Mouse (Mus musculus): Measurements from ENCODE around the gene Trim28. TPM values are rescaled to one million over a fixed set of nuclear protein-coding genes. Genes with fewer than 3 reads are reported as not detected.

Trim28 gene
- polyA plus RNA-seq, 1 experiment from 2014 or later = 224 TPM

DNA sequence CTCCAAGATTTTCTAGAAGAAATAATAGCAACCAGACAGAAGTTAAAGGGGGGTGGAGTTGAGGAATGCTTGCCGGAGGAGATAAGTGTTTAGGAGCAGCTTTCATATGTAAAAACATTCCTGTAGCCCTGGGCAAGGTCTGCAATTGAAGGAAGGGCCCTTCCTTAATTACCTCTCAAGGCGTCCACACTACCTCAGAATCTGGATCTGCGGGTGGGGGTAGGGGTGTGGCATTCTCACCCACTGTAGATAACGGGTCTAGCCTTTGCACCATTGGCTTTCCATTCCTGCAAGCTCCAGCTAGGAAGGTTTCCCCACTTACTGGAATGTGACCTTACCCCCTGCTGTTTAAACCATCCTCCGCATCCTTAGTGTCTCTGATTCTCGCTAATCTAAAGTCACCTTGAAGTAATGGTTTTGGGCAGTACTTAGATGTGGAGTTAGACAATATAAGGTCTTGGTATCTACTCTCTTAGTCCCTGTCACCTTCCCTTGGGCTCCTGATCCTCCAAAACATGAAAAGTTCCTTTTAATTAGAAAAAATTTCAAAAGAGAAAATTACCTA is 15.4 kb downstream of the Trim28 start:
- no peak for ATAC-seq (ENCODE audit: insufficient number of reproducible peaks, insufficient read depth, low FRiP score, low read depth)
- Histone ChIP-seq H3K4me2 (ENCODE audit: low read length) (no peak overlapping the region), H3K9ac (ENCODE audit: low read length) (no peak overlapping the region), H3K4me1 (ENCODE audit: control insufficient read depth in 2 of 2, insufficient read depth in 2 of 2, low read length in 2 of 2) (peaks cover 6 to 7% of the 10 kb centered on the region in 2 experiments), H3K27ac (replicated peaks in 1 of 2; ENCODE audit: control insufficient read depth in 1 of 2, insufficient read depth in 1 of 2, low read depth in 2 of 2, low read length in 2 of 2) (no peak overlapping the region), H3K27me3 (ENCODE audit: control insufficient read depth, insufficient read depth, low read length) (no peaks in the 10 kb centered on the region), H3K4me3 (ENCODE audit: control insufficient read depth in 1 of 2, insufficient read depth in 1 of 2, low read depth in 1 of 2, low read length in 2 of 2) (no peak overlapping the region), H3K36me3 (ENCODE audit: control insufficient read depth, insufficient read depth, low read length) (no peaks in the 10 kb centered on the region), H3K9me3 (ENCODE audit: control insufficient read depth, low read length) (no peaks in the 10 kb centered on the region)
- 34% methylated on average over 6 of the region's 6 CpGs for WGBS

DNA sequence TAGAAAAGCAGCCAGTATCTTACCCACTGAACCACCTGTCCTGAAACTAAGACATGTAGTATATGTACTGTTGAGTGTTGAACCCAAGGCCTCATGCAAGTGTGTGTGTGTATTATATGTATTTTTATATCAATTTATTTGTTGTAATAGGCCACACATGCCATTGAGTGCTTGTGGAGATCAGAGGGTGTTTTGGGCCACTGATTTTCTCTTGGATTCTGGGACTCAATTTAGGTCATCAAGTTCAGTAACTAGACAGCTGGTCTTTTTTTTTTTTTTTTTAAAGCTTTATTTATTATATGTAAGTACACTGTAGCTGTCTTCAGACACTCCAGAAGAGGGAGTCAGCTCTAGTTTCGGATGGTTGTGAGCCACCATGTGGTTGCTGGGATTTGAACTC is 16.3 kb downstream of the Trim28 start:
- no peaks in the 10 kb centered on the region for H3K27me3 ChIP-seq (ENCODE audit: control insufficient read depth, insufficient read depth, low read length)
- H3K36me3 ChIP-seq (ENCODE audit: control insufficient read depth, insufficient read depth, low read length) = no peaks in the 10 kb centered on the region
- no peak overlapping the region for H3K4me2 ChIP-seq (ENCODE audit: low read length)
- H3K9me3 ChIP-seq (ENCODE audit: control insufficient read depth, low read length) = no peaks in the 10 kb centered on the region
- H3K4me3 ChIP-seq (ENCODE audit: control insufficient read depth in 1 of 2, insufficient read depth in 1 of 2, low read depth in 1 of 2, low read length in 2 of 2) = no peak overlapping the region
- H3K9ac ChIP-seq (ENCODE audit: low read length) = no peak overlapping the region
- no peak overlapping the region for H3K27ac ChIP-seq (replicated peaks in 1 of 2; ENCODE audit: control insufficient read depth in 1 of 2, insufficient read depth in 1 of 2, low read depth in 2 of 2, low read length in 2 of 2)
- ATAC-seq (ENCODE audit: insufficient number of reproducible peaks, insufficient read depth, low FRiP score, low read depth) = no peak
- peaks cover 5 to 6% of the 10 kb centered on the region in 2 experiments for H3K4me1 ChIP-seq (ENCODE audit: control insufficient read depth in 2 of 2, insufficient read depth in 2 of 2, low read length in 2 of 2)
- WGBS = 85% methylated on average over 1 of the region's 1 CpGs

DNA sequence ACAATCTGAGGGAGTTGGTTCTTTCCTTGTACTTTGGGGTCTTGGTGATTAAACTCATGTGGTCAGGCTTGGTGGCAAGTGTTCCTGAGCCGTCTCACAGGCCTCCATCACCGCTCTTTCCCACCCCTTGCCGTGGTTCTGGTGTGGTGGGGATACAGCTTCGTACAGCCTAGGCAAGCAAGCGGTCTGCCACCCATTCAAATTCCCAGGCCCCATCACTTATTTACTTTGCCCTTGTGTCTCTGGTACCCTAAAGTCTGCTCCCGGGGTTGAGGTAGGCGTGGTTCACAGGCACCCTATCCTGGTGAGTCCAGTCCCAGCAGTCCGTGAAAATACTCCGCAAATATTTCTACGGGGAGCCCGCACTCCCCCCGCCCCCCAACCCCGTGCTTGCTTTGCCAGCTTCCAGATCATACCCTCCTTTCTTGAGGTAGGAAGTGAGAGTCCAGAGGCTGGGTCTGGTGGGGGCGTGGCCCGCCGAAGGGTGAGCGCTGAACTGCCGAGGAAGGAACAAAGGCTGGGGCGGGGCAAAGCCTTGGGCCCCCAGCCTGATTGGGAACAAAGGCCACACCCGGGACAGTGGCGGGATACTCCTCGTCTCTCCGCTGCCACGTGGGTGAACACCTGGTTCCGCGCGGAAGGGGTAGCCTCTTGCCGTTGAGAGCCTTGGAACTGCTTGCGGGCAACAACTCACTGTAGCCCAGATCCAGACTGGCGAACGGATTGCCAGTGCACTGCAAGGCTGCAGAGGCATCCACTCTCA is 24.0 kb downstream of the Trim28 start:
- no peaks in the 10 kb centered on the region for H3K9me3 ChIP-seq (ENCODE audit: control insufficient read depth, low read length)
- peaks cover 27% of the 10 kb centered on the region for H3K36me3 ChIP-seq (ENCODE audit: control insufficient read depth, insufficient read depth, low read length)
- H3K9ac ChIP-seq (ENCODE audit: low read length) = peak overlapping the region; percentile 95
- whole genome bisulfite sequencing = 5% methylated on average over 31 of the region's 31 CpGs
- H3K4me1 ChIP-seq (ENCODE audit: control insufficient read depth in 2 of 2, insufficient read depth in 2 of 2, low read length in 2 of 2) = peaks cover 11 to 15% of the 10 kb centered on the region in 2 experiments
- peak overlapping the region; percentile 92 for H3K4me2 ChIP-seq (ENCODE audit: low read length)
- H3K27me3 ChIP-seq (ENCODE audit: control insufficient read depth, insufficient read depth, low read length) = no peaks in the 10 kb centered on the region
- H3K27ac ChIP-seq (replicated peaks in 1 of 2; ENCODE audit: control insufficient read depth in 1 of 2, insufficient read depth in 1 of 2, low read depth in 2 of 2, low read length in 2 of 2) = peak overlapping the region; percentile 84 to 98
- H3K4me3 ChIP-seq (ENCODE audit: control insufficient read depth in 1 of 2, insufficient read depth in 1 of 2, low read depth in 1 of 2, low read length in 2 of 2) = peak overlapping the region; percentile 86 to 95
- peak; percentile 49 for ATAC-seq (ENCODE audit: insufficient number of reproducible peaks, insufficient read depth, low FRiP score, low read depth)

GRCm38 (mm10) chr7:13023928-13024731 is 25.2 kb downstream of the Trim28 start:
- Histone ChIP-seq H3K4me1 (ENCODE audit: control insufficient read depth in 2 of 2, insufficient read depth in 2 of 2, low read length in 2 of 2) (peaks cover 11 to 15% of the 10 kb centered on the region in 2 experiments), H3K36me3 (ENCODE audit: control insufficient read depth, insufficient read depth, low read length) (peaks cover 39% of the 10 kb centered on the region), H3K27me3 (ENCODE audit: control insufficient read depth, insufficient read depth, low read length) (no peaks in the 10 kb centered on the region), H3K9ac (ENCODE audit: low read length) (peak overlapping the region; percentile 95), H3K9me3 (ENCODE audit: control insufficient read depth, low read length) (no peaks in the 10 kb centered on the region), H3K4me3 (ENCODE audit: control insufficient read depth in 1 of 2, insufficient read depth in 1 of 2, low read depth in 1 of 2, low read length in 2 of 2) (peak overlapping the region; percentile 86 to 95), H3K27ac (replicated peaks in 1 of 2; ENCODE audit: control insufficient read depth in 1 of 2, insufficient read depth in 1 of 2, low read depth in 2 of 2, low read length in 2 of 2) (peak overlapping the region; percentile 98 to 100), H3K4me2 (ENCODE audit: low read length) (peak overlapping the region; percentile 92)
- whole genome bisulfite sequencing = under 1% methylated on average over 67 of the region's 95 CpGs
- peak; percentile 80 for ATAC-seq (ENCODE audit: insufficient number of reproducible peaks, insufficient read depth, low FRiP score, low read depth)

DNA sequence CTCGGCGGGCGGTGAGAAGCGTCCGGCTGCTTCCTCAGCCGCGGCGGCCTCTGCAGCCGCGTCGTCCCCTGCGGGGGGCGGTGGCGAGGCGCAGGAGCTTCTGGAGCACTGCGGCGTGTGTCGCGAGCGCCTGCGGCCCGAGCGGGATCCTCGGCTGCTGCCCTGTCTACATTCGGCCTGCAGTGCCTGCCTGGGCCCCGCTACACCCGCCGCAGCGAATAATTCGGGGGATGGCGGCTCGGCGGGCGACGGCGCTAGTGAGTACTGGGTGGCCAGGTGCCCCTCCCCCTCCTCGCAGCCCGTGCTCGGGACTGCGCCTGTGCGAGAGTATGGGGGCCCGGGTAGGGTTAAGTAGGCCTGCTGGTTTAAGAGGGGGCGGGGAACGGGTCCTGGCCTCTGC is 25.9 kb downstream of the Trim28 start:
- Histone ChIP-seq H3K9ac (ENCODE audit: low read length) (peak overlapping the region; percentile 95), H3K4me3 (ENCODE audit: control insufficient read depth in 1 of 2, insufficient read depth in 1 of 2, low read depth in 1 of 2, low read length in 2 of 2) (peak overlapping the region; percentile 86 to 95), H3K9me3 (ENCODE audit: control insufficient read depth, low read length) (no peaks in the 10 kb centered on the region), H3K4me1 (ENCODE audit: control insufficient read depth in 2 of 2, insufficient read depth in 2 of 2, low read length in 2 of 2) (peaks cover 11 to 15% of the 10 kb centered on the region in 2 experiments), H3K4me2 (ENCODE audit: low read length) (peak overlapping the region; percentile 92), H3K27ac (replicated peaks in 1 of 2; ENCODE audit: control insufficient read depth in 1 of 2, insufficient read depth in 1 of 2, low read depth in 2 of 2, low read length in 2 of 2) (peak overlapping the region; percentile 98 to 100), H3K27me3 (ENCODE audit: control insufficient read depth, insufficient read depth, low read length) (no peaks in the 10 kb centered on the region), H3K36me3 (ENCODE audit: control insufficient read depth, insufficient read depth, low read length) (peaks cover 46% of the 10 kb centered on the region)
- peak; percentile 71 for ATAC-seq (ENCODE audit: insufficient number of reproducible peaks, insufficient read depth, low FRiP score, low read depth)
- under 1% methylated on average over 42 of the region's 44 CpGs for WGBS

DNA sequence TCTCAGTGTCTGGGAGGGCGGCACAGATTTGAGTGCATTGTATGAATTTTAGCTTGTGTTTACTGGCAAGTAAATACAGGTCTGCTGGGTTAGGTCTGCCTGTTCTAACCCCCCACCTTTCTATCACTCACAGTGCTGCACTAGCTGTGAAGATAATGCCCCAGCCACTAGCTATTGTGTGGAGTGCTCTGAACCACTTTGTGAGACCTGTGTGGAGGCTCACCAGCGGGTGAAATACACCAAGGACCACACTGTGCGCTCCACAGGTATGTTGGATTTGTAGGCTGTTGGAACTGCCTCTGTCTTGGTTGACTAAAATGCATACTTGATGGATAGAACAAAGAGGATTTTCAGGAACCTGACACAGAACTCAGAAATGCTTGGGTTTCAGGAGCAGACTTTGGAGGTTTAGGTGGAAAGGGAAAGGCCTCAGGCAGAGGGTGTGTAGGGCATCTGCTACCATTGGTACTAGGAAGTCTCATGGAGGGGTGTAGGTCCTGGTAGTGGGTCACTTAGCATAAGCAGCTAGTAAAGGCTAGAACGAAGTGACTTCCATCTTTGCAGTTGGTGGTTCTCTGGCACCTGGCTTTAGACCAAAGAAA is 26.7 kb downstream of the Trim28 start:
- H3K4me3 ChIP-seq (ENCODE audit: control insufficient read depth in 1 of 2, insufficient read depth in 1 of 2, low read depth in 1 of 2, low read length in 2 of 2) = peak overlapping the region; percentile 86 to 95
- H3K27ac ChIP-seq (replicated peaks in 1 of 2; ENCODE audit: control insufficient read depth in 1 of 2, insufficient read depth in 1 of 2, low read depth in 2 of 2, low read length in 2 of 2) = peak overlapping the region in 1 of 2 experiments; percentile 98; a peak in 2 of 4 replicates
- peaks cover 11 to 15% of the 10 kb centered on the region in 2 experiments for H3K4me1 ChIP-seq (ENCODE audit: control insufficient read depth in 2 of 2, insufficient read depth in 2 of 2, low read length in 2 of 2)
- H3K9ac ChIP-seq (ENCODE audit: low read length) = peak overlapping the region; percentile 95
- H3K9me3 ChIP-seq (ENCODE audit: control insufficient read depth, low read length) = no peaks in the 10 kb centered on the region
- H3K27me3 ChIP-seq (ENCODE audit: control insufficient read depth, insufficient read depth, low read length) = no peaks in the 10 kb centered on the region
- peaks cover 54% of the 10 kb centered on the region for H3K36me3 ChIP-seq (ENCODE audit: control insufficient read depth, insufficient read depth, low read length)
- WGBS = 34% methylated on average over 4 of the region's 4 CpGs
- ATAC-seq (ENCODE audit: insufficient number of reproducible peaks, insufficient read depth, low FRiP score, low read depth) = no peak
- peak overlapping the region; percentile 92 for H3K4me2 ChIP-seq (ENCODE audit: low read length)

GRCm38 (mm10) chr7:13028986-13029385 is 30.1 kb downstream of the Trim28 start:
- Histone ChIP-seq H3K36me3 (ENCODE audit: control insufficient read depth, insufficient read depth, low read length) (peaks cover 85% of the 10 kb centered on the region), H3K4me1 (ENCODE audit: control insufficient read depth in 2 of 2, insufficient read depth in 2 of 2, low read length in 2 of 2) (peaks cover 9 to 24% of the 10 kb centered on the region in 2 experiments), H3K4me2 (ENCODE audit: low read length) (no peak overlapping the region), H3K4me3 (ENCODE audit: control insufficient read depth in 1 of 2, insufficient read depth in 1 of 2, low read depth in 1 of 2, low read length in 2 of 2) (no peak overlapping the region), H3K9me3 (ENCODE audit: control insufficient read depth, low read length) (no peaks in the 10 kb centered on the region), H3K9ac (ENCODE audit: low read length) (no peak overlapping the region), H3K27me3 (ENCODE audit: control insufficient read depth, insufficient read depth, low read length) (no peaks in the 10 kb centered on the region), H3K27ac (replicated peaks in 1 of 2; ENCODE audit: control insufficient read depth in 1 of 2, insufficient read depth in 1 of 2, low read depth in 2 of 2, low read length in 2 of 2) (no peak overlapping the region)
- ATAC-seq (ENCODE audit: insufficient number of reproducible peaks, insufficient read depth, low FRiP score, low read depth) = no peak
- 93% methylated on average over 4 of the region's 4 CpGs for WGBS

Data from heart, embryonic 14.5 days (tissue).